Mouse (Mus musculus) embryonic facial prominence, embryonic 13.5 days (tissue): ENCODE data around the gene Fxyd1. TPM values are rescaled to one million over a fixed set of nuclear protein-coding genes. Genes with fewer than 3 reads are reported as not detected.

Experiments used
- ATAC-seq: fragments of 200-750 bp; cut with Nextera tagmentation; 2 replicates; pipeline ENCODE4 v1.8.0; 2017; ENCODE audit warnings: low read depth; ENCODE audit not compliant: insufficient number of reproducible peaks, insufficient read depth, low FRiP score, low TSS enrichment
- H3K27ac ChIP-seq: fragments of 300-500 bp; sonication (generic); 2 replicates; pipeline ENCODE4 v1.5.1; 2015; ENCODE audit warnings: moderate library complexity, mild to moderate bottlenecking, inconsistent platforms
- H3K27me3 ChIP-seq: fragments of 300-500 bp; sonication (generic); 2 replicates; pipeline ENCODE4 v1.6.1; 2015; ENCODE audit warnings: mild to moderate bottlenecking, inconsistent platforms
- H3K36me3 ChIP-seq: fragments of 300-500 bp; sonication (generic); 2 replicates; pipeline ENCODE4 v1.6.1; 2015; ENCODE audit warnings: mild to moderate bottlenecking, inconsistent platforms
- H3K4me1 ChIP-seq: fragments of 300-500 bp; sonication (generic); 2 replicates; pipeline ENCODE4 v1.6.1; 2015; ENCODE audit warnings: inconsistent platforms
- H3K4me2 ChIP-seq: fragments of 300-500 bp; sonication (generic); 2 replicates; pipeline ENCODE4 v1.6.1; 2015; ENCODE audit warnings: moderate library complexity, mild to moderate bottlenecking, inconsistent platforms
- H3K4me3 ChIP-seq: fragments of 300-500 bp; sonication (generic); 2 replicates; pipeline ENCODE4 v1.5.1; 2015; ENCODE audit warnings: mild to moderate bottlenecking, inconsistent platforms
- H3K9ac ChIP-seq: fragments of 300-500 bp; sonication (generic); 2 replicates; pipeline ENCODE4 v1.6.1; 2015; ENCODE audit warnings: mild to moderate bottlenecking, inconsistent platforms
- H3K9me3 ChIP-seq: fragments of 300-500 bp; sonication (generic); 2 replicates; pipeline ENCODE4 v1.6.1; 2016; ENCODE audit warnings: inconsistent platforms
- WGBS: fragments of 180-500 bp; shearing (Covaris S2); methylation state at CpG from one replicate; pipeline ENCODE4 v1.1.7; 2015; ENCODE audit warnings: mixed read lengths; 5-methylcytosine and 5-hydroxymethylcytosine counted together
- polyA plus RNA-seq: library from polyadenylated mRNA; unstranded; fragments of >200 nt; fragmentation: Nextera tagmentation; extraction: Ambion mirVana; gene quantifications from 2 replicates; pipeline ENCODE4 v1.2.1, GENCODE M21; 2015

Fxyd1 gene
- polyA plus RNA-seq, 1 experiment from 2014 or later, result 50.0 TPM

GRCm38 (mm10) chr7:31088206-31088605, 31.2 kb upstream of the Fxyd1 start:
- H3K4me1 ChIP-seq, result peaks cover 23% of the 10 kb centered on the region
- H3K4me3 ChIP-seq, result no peak overlapping the region
- no peak overlapping the region for H3K9ac ChIP-seq
- no peak for ATAC-seq
- H3K4me2 ChIP-seq, result no peak overlapping the region
- no peaks in the 10 kb centered on the region for H3K36me3 ChIP-seq
- 75% methylated on average over 3 of the region's 3 CpGs for WGBS
- H3K27ac ChIP-seq, result no peak overlapping the region
- no peaks in the 10 kb centered on the region for H3K27me3 ChIP-seq
- no peaks in the 10 kb centered on the region for H3K9me3 ChIP-seq

- H3K9me3 ChIP-seq, result no peaks in the 10 kb centered on the region
- 50% methylated on average over 2 of the region's 2 CpGs for WGBS
- no peaks in the 10 kb centered on the region for H3K36me3 ChIP-seq
- ATAC-seq, result no peak
- H3K4me1 ChIP-seq, result peaks cover 29% of the 10 kb centered on the region
- no peak overlapping the region for H3K9ac ChIP-seq
- H3K4me2 ChIP-seq, result no peak overlapping the region
- H3K27me3 ChIP-seq, result no peaks in the 10 kb centered on the region
- no peak overlapping the region for H3K27ac ChIP-seq
- H3K4me3 ChIP-seq, result no peak overlapping the region
Measured at GRCm38 (mm10) chr7:31087262-31087661, 30.3 kb upstream of the Fxyd1 start.

GRCm38 (mm10) chr7:31086175-31086755, 29.3 kb upstream of the Fxyd1 start:
- no peaks in the 10 kb centered on the region for H3K9me3 ChIP-seq
- H3K4me1 ChIP-seq, result peaks cover 29% of the 10 kb centered on the region
- 0 out of 2 replicates have a peak overlapping the region, but pooled peaks have one; percentile 80 for H3K27ac ChIP-seq
- 91% methylated on average over 9 of the region's 9 CpGs for WGBS
- H3K4me3 ChIP-seq, result no peak overlapping the region
- ATAC-seq, result no peak
- no peak overlapping the region for H3K4me2 ChIP-seq
- H3K27me3 ChIP-seq, result no peaks in the 10 kb centered on the region
- no peak overlapping the region for H3K9ac ChIP-seq
- H3K36me3 ChIP-seq, result no peaks in the 10 kb centered on the region

- peak; percentile 54; the same call in 1 of the 2 replicates for ATAC-seq
- Histone ChIP-seq H3K4me3 (no peak overlapping the region), H3K9ac (no peak overlapping the region), H3K36me3 (no peaks in the 10 kb centered on the region), H3K27me3 (no peaks in the 10 kb centered on the region), H3K4me1 (peaks cover 29% of the 10 kb centered on the region), H3K9me3 (no peaks in the 10 kb centered on the region), H3K27ac (peak overlapping the region; percentile 80), H3K4me2 (no peak overlapping the region)
- 13% methylated on average over 3 of the region's 3 CpGs for WGBS
Measured at GRCm38 (mm10) chr7:31085171-31085570, 28.2 kb upstream of the Fxyd1 start.

GRCm38 (mm10) chr7:31084140-31084539, 27.1 kb upstream of the Fxyd1 start:
- H3K9me3 ChIP-seq, result no peaks in the 10 kb centered on the region
- H3K9ac ChIP-seq, result no peak overlapping the region
- H3K27ac ChIP-seq, result peak overlapping the region; percentile 80
- ATAC-seq, result no peak
- H3K4me1 ChIP-seq, result peaks cover 29% of the 10 kb centered on the region
- no peaks in the 10 kb centered on the region for H3K36me3 ChIP-seq
- no peaks in the 10 kb centered on the region for H3K27me3 ChIP-seq
- H3K4me3 ChIP-seq, result no peak overlapping the region
- WGBS, result 32% methylated on average over 9 of the region's 9 CpGs
- H3K4me2 ChIP-seq, result peak overlapping the region; percentile 32; the same call in 1 of the 2 replicates

GRCm38 (mm10) chr7:31082831-31083588, 26.0 kb upstream of the Fxyd1 start:
- Histone ChIP-seq H3K27ac (peak overlapping the region; percentile 80; the same call in 1 of the 2 replicates), H3K27me3 (no peaks in the 10 kb centered on the region), H3K4me2 (no peak overlapping the region), H3K36me3 (no peaks in the 10 kb centered on the region), H3K9ac (0 out of 2 replicates have a peak overlapping the region, but pooled peaks have one; percentile 12), H3K4me1 (peaks cover 29% of the 10 kb centered on the region), H3K4me3 (no peak overlapping the region), H3K9me3 (no peaks in the 10 kb centered on the region)
- 36% methylated on average over 14 of the region's 14 CpGs for WGBS
- ATAC-seq, result peak; percentile 22; the same call in 1 of the 2 replicates

- H3K27me3 ChIP-seq, result no peaks in the 10 kb centered on the region
- H3K36me3 ChIP-seq, result no peaks in the 10 kb centered on the region
- no peak overlapping the region for H3K4me2 ChIP-seq
- H3K9me3 ChIP-seq, result no peaks in the 10 kb centered on the region
- H3K27ac ChIP-seq, result no peak overlapping the region
- no peak overlapping the region for H3K4me3 ChIP-seq
- no peak for ATAC-seq
- no peak overlapping the region for H3K9ac ChIP-seq
- peaks cover 38% of the 10 kb centered on the region for H3K4me1 ChIP-seq
Measured at GRCm38 (mm10) chr7:31082106-31082505, 25.1 kb upstream of the Fxyd1 start.

- no peak overlapping the region for H3K4me2 ChIP-seq
- ATAC-seq, result no peak
- H3K27ac ChIP-seq, result no peak overlapping the region
- H3K4me1 ChIP-seq, result peaks cover 48% of the 10 kb centered on the region
- H3K27me3 ChIP-seq, result no peaks in the 10 kb centered on the region
- WGBS, result 16% methylated on average over 1 of the region's 1 CpGs
- H3K4me3 ChIP-seq, result no peak overlapping the region
- no peaks in the 10 kb centered on the region for H3K36me3 ChIP-seq
- no peak overlapping the region for H3K9ac ChIP-seq
- H3K9me3 ChIP-seq, result no peaks in the 10 kb centered on the region
Measured at GRCm38 (mm10) chr7:31081106-31081505, 24.1 kb upstream of the Fxyd1 start.

- Histone ChIP-seq H3K36me3 (no peaks in the 10 kb centered on the region), H3K9me3 (no peaks in the 10 kb centered on the region), H3K4me2 (no peak overlapping the region), H3K9ac (no peak overlapping the region), H3K27me3 (no peaks in the 10 kb centered on the region), H3K27ac (no peak overlapping the region), H3K4me1 (peaks cover 48% of the 10 kb centered on the region), H3K4me3 (no peak overlapping the region)
- 29% methylated on average over 3 of the region's 3 CpGs for WGBS
- ATAC-seq, result no peak
Measured at GRCm38 (mm10) chr7:31080611-31081010, 23.6 kb upstream of the Fxyd1 start.

GRCm38 (mm10) chr7:31079670-31080069, 22.7 kb upstream of the Fxyd1 start:
- Histone ChIP-seq H3K27ac (no peak overlapping the region), H3K4me2 (no peak overlapping the region), H3K4me1 (peaks cover 39% of the 10 kb centered on the region), H3K9me3 (no peaks in the 10 kb centered on the region), H3K9ac (no peak overlapping the region), H3K27me3 (no peaks in the 10 kb centered on the region), H3K4me3 (no peak overlapping the region), H3K36me3 (no peaks in the 10 kb centered on the region)
- ATAC-seq, result no peak
- WGBS, result 91% methylated on average over 8 of the region's 8 CpGs

GRCm38 (mm10) chr7:31077885-31078445, 21.0 kb upstream of the Fxyd1 start:
- ATAC-seq, result peak; percentile 34; the same call in 1 of the 2 replicates
- H3K27me3 ChIP-seq, result no peaks in the 10 kb centered on the region
- no peaks in the 10 kb centered on the region for H3K9me3 ChIP-seq
- no peak overlapping the region for H3K4me2 ChIP-seq
- H3K36me3 ChIP-seq, result no peaks in the 10 kb centered on the region
- no peak overlapping the region for H3K9ac ChIP-seq
- WGBS, result 35% methylated on average over 5 of the region's 5 CpGs
- peaks cover 23% of the 10 kb centered on the region for H3K4me1 ChIP-seq
- H3K27ac ChIP-seq, result peak overlapping the region; percentile 52
- H3K4me3 ChIP-seq, result no peak overlapping the region

GRCm38 (mm10) chr7:31077470-31077869, 20.5 kb upstream of the Fxyd1 start:
- Histone ChIP-seq H3K4me1 (peaks cover 21% of the 10 kb centered on the region), H3K9me3 (no peaks in the 10 kb centered on the region), H3K9ac (no peak overlapping the region), H3K27ac (peak overlapping the region; percentile 52), H3K4me2 (no peak overlapping the region), H3K27me3 (no peaks in the 10 kb centered on the region), H3K4me3 (no peak overlapping the region), H3K36me3 (no peaks in the 10 kb centered on the region)
- peak; percentile 57; the same call in 1 of the 2 replicates for ATAC-seq
- 30% methylated on average over 6 of the region's 6 CpGs for WGBS
